Comparison of ENCODE assay signal across 13 mouse cellular contexts in the genomic region with DNA sequence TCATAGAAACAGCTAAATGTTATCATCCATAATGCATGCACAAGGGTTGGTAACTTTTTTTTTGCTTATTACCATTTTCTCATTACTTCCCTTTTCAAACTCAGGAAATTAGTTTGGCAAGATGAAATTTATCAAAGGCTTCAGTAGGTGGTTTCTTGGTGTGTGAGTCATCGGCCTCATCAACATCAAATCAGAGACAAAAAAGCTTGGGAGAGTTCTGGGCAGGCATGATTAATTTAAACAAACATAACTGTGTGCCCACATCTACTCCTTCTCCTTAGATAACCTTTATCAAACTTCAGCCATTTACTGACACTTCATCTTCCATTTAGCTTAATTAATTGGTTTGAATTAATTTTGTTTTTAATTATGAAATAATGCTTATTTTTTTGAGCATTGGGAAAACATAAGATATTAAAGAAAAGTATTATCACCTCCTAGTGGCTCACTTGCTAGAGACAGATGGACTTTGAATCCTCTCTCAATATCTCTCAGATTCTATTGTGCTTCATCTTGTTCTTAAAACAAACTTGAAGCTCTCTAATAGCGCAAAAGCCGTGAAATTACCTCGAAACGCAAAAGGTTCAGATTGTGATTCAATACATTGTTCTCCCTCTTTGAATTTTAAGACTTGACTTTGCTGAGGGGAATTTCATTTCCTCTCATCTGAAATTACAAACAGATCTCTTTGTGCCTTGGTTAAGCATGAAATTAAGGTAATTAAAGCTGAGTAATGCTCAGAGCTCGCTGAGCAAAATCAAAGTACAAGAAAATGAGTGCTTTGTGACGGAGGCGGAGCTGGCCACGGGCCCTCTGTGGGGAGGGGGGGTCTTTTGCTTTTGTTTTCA.
DNase-seq lines count a peak whose midpoint lies in the region; ATAC-seq and TF ChIP-seq lines count a peak whose summit lies in the region.
"Had no signal": no experiment of that assay in that cellular context is flagged by ENCODE, and none has a peak within 500 bp of the region (broad histone marks: within the 10 kb centered on the region; RNA-seq: fewer than 3 reads in every experiment).

No protein-coding gene starts in this region.

- H3K27ac ChIP-seq in kidney, embryonic 15.5 days = no peak overlapping the region
- H3K27ac ChIP-seq in forebrain, embryonic 13.5 days = no peak overlapping the region
- H3K27ac ChIP-seq in midbrain, embryonic 14.5 days (replicated peaks; ENCODE audit: low read depth, low read length) = no peak overlapping the region
- H3K27ac ChIP-seq: embryonic facial prominence, embryonic 15.5 days; kidney, postnatal 0 days had no signal

- ATAC-seq in kidney, embryonic 15.5 days (replicated peaks; ENCODE audit: low FRiP score) = 0 out of 2 replicates have a peak, but pooled peaks have one; percentile 29
- ATAC-seq in forebrain, embryonic 13.5 days = peak; percentile 92
- peak; percentile 37; the same call in 1 of the 2 replicates for ATAC-seq in midbrain, embryonic 14.5 days (ENCODE audit: low FRiP score, low TSS enrichment)
- ATAC-seq in granulocyte monocyte progenitor cell, adult 5-6 weeks (replicated peaks; ENCODE audit: poor library complexity, severe bottlenecking) = no peak
- ATAC-seq in megakaryocyte, adult 5-6 weeks (ENCODE audit: poor library complexity, severe bottlenecking) = no peak

- H3K27me3 ChIP-seq in kidney, embryonic 15.5 days = no peaks in the 10 kb centered on the region
- H3K27me3 ChIP-seq in forebrain, embryonic 13.5 days = no peaks in the 10 kb centered on the region
- no peaks in the 10 kb centered on the region for H3K27me3 ChIP-seq in midbrain, embryonic 14.5 days (ENCODE audit: control insufficient read depth, insufficient read depth, low read length)
- H3K27me3 ChIP-seq: embryonic facial prominence, embryonic 15.5 days had no signal

- H3K4me1 ChIP-seq in kidney, embryonic 15.5 days = no peaks in the 10 kb centered on the region
- H3K4me1 ChIP-seq in forebrain, embryonic 13.5 days = 0 out of 2 replicates have a peak, but pooled peaks cover 2% of the 10 kb centered on the region
- no peaks in the 10 kb centered on the region for H3K4me1 ChIP-seq in midbrain, embryonic 14.5 days (ENCODE audit: control insufficient read depth, insufficient read depth, low read length)
- H3K4me1 ChIP-seq: embryonic facial prominence, embryonic 15.5 days had no signal

- no peak overlapping the region for H3K4me2 ChIP-seq in kidney, embryonic 15.5 days
- H3K4me2 ChIP-seq in forebrain, embryonic 13.5 days = peak overlapping the region; percentile 20; the same call in 1 of the 2 replicates
- no peak overlapping the region for H3K4me2 ChIP-seq in midbrain, embryonic 14.5 days (ENCODE audit: low read length)
- H3K4me2 ChIP-seq: embryonic facial prominence, embryonic 15.5 days; liver, embryonic 11.5 days had no signal

- no peak for DNase-seq in kidney, postnatal 14 days
- peak; percentile 82 for DNase-seq in brain, embryonic 14.5 days (ENCODE audit: low read depth)
- DNase-seq in midbrain, embryonic 14.5 days = peak; percentile 55
- DNase-seq in cerebellum, adult 8-10 months = no peak
- DNase-seq: lung, postnatal 14 days; thymus, postnatal 36 days had no signal

- no peak overlapping the region for H3K9ac ChIP-seq in kidney, embryonic 15.5 days
- H3K9ac ChIP-seq in forebrain, embryonic 13.5 days = no peak overlapping the region
- no peak overlapping the region for H3K9ac ChIP-seq in midbrain, embryonic 14.5 days (replicated peaks; ENCODE audit: low read length)
- H3K9ac ChIP-seq: embryonic facial prominence, embryonic 15.5 days had no signal

- 66% methylated on average over 9 of the region's 9 CpGs for WGBS in kidney, embryonic 15.5 days
- WGBS in forebrain, embryonic 13.5 days = 14% methylated on average over 9 of the region's 9 CpGs
- 14% methylated on average over 9 of the region's 9 CpGs for WGBS in midbrain, embryonic 14.5 days

- H3K9me3 ChIP-seq in kidney, embryonic 15.5 days (replicated peaks) = no peaks in the 10 kb centered on the region
- H3K9me3 ChIP-seq in forebrain, embryonic 13.5 days (replicated peaks) = no peaks in the 10 kb centered on the region
- 0 out of 2 replicates have a peak, but pooled peaks cover 2% of the 10 kb centered on the region for H3K9me3 ChIP-seq in midbrain, embryonic 14.5 days (ENCODE audit: control insufficient read depth, low read length)
- H3K9me3 ChIP-seq: embryonic facial prominence, embryonic 15.5 days had no signal

- TF ChIP-seq CTCF in brain, embryonic 14.5 days (IDR thresholded peaks at IDR 0.05; ENCODE audit: borderline replicate concordance, extremely low read depth, insufficient read depth, insufficient read length) = no peak

- no peak overlapping the region for H3K4me3 ChIP-seq in kidney, embryonic 15.5 days (replicated peaks)
- no peak overlapping the region for H3K4me3 ChIP-seq in forebrain, embryonic 13.5 days
- no peak overlapping the region for H3K4me3 ChIP-seq in midbrain, embryonic 14.5 days (replicated peaks; ENCODE audit: low read depth, low read length)
- H3K4me3 ChIP-seq: embryonic facial prominence, embryonic 15.5 days had no signal

- no peak for TF ChIP-seq POLR2A in brain, embryonic 14.5 days (IDR thresholded peaks at IDR 0.05; ENCODE audit: borderline replicate concordance, extremely low read depth, insufficient read depth, insufficient read length, poor library complexity, severe bottlenecking)

- H3K36me3 ChIP-seq in kidney, embryonic 15.5 days = no peaks in the 10 kb centered on the region
- H3K36me3 ChIP-seq in forebrain, embryonic 13.5 days (ENCODE audit: poor library complexity, severe bottlenecking) = no peaks in the 10 kb centered on the region
- H3K36me3 ChIP-seq in midbrain, embryonic 14.5 days (ENCODE audit: control insufficient read depth, insufficient read depth, low read length) = no peaks in the 10 kb centered on the region
- H3K36me3 ChIP-seq: embryonic facial prominence, embryonic 15.5 days had no signal

Comparison
In these comparisons a context has a peak if more than half of its experiments do, and no peak if none do; other contexts are left out.
1. ATAC-seq: peak in kidney, embryonic 15.5 days (single experiment), forebrain, embryonic 13.5 days (single experiment) and midbrain, embryonic 14.5 days (single experiment); none in granulocyte monocyte progenitor cell, adult 5-6 weeks (single experiment) and megakaryocyte, adult 5-6 weeks (single experiment).
2. DNase-seq: peak in brain, embryonic 14.5 days (single experiment) and midbrain, embryonic 14.5 days (single experiment); none in kidney, postnatal 14 days (single experiment) and cerebellum, adult 8-10 months (single experiment).